Mouse (Mus musculus) thymus, adult 2 months (tissue): ENCODE measurements around the gene Lsamp. TPM values are rescaled to one million over a fixed set of nuclear protein-coding genes. Genes with fewer than 3 reads are reported as not detected.

Source experiments
- DNase-seq: peaks from one replicate; pipeline ENCODE4 v3.0.0; 2021
- H3K27ac ChIP-seq: fragments of 200-500 bp; 2 replicates; pipeline ENCODE4 v1.5.1; 2012; ENCODE audit warnings: low read length, control low read depth; ENCODE audit not compliant: control insufficient read depth, insufficient read depth
- H3K27me3 ChIP-seq: fragments of 200-500 bp; 2 replicates; pipeline ENCODE4 v1.6.1; 2012; ENCODE audit warnings: mild to moderate bottlenecking, low read length, moderate library complexity, mixed read lengths; ENCODE audit not compliant: control insufficient read depth, insufficient read depth
- H3K36me3 ChIP-seq: fragments of 200-500 bp; 2 replicates; pipeline ENCODE4 v1.6.1; 2012; ENCODE audit warnings: mild to moderate bottlenecking, low read length, moderate library complexity; ENCODE audit not compliant: control insufficient read depth, insufficient read depth
- H3K4me1 ChIP-seq: fragments of 200-500 bp; replicated peaks from 2 replicates; pipeline ENCODE4 v1.6.1; 2012; ENCODE audit warnings: low read length; ENCODE audit not compliant: control insufficient read depth, insufficient read depth
- H3K4me3 ChIP-seq: fragments of 200-500 bp; 2 replicates; pipeline ENCODE4 v1.5.1; 2012; ENCODE audit warnings: mild to moderate bottlenecking, low read length, control low read depth, moderate library complexity; ENCODE audit not compliant: control insufficient read depth, insufficient read depth
- CTCF ChIP-seq: fragments of 200-500 bp; IDR thresholded peaks from 2 replicates; pipeline ENCODE4 v1.5.1; 2012; ENCODE audit warnings: mild to moderate bottlenecking, control low read depth, low read length, moderate library complexity, borderline replicate concordance; ENCODE audit not compliant: control insufficient read depth, poor library complexity, insufficient read depth; ENCODE audit errors: extremely low read depth
- POLR2A ChIP-seq: fragments of 200-500 bp; IDR thresholded peaks from 2 replicates; pipeline ENCODE4 v1.6.1; 2012; ENCODE audit warnings: mild to moderate bottlenecking, low read length, control low read depth, moderate library complexity; ENCODE audit not compliant: control insufficient read depth, poor library complexity, insufficient read depth; ENCODE audit errors: extremely low read depth
- WGBS: fragments of 180-500 bp; shearing (Covaris S2); methylation state at CpG from one replicate; pipeline ENCODE4 v1.1.7; 2018; 5-methylcytosine and 5-hydroxymethylcytosine counted together
- polyA plus RNA-seq: library from polyadenylated mRNA; depleted of rRNA; stranded (reverse); fragments of >200 nt; gene quantifications from 2 replicates; pipeline ENCODE4 v1.2.3, GENCODE M21; 2012

Lsamp gene
- polyA plus RNA-seq, 1 experiment, result 0.36 TPM

DNA sequence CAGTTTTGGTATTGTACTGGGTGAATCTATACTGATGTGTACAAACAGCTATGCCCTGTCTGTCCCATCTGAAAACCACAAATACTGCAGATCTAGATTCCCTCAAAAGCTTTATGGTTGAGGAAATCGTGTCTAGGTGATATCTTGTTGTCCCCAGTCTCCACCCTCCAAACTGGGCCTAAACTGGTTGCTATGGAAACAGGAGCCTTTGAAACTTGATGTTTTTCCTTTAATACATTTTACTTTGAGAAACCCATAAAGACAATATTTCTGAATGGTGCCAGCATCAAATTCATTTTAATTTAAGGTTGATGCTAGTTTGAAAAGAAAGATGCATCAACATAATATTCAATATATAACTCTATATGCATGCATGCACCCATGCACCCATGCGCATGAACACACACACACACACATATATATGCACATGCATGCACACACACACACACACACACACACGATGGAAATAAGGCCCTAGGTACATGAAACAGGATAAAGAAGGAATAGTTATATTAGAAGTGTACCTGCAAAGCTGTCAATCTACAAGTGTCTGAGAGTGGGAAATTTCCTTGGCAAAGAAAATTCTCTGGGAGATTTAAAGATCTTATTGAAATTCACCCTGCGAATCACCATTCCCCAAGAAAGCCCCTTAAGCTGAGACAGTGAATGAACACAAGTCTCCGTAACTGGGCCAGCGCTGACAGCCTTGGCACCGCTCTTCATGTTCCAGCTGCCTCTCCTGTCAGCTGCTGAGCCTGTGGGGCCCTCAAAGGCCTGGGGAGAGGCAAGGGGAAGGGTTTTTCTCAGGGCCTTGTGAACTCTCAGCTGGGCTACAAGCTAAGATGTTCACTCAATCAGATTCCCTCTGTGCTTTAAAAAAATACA is 525.2 kb downstream of the Lsamp start:
- DNase-seq, result no peak
- TF ChIP-seq POLR2A, result no peak
- no peak for TF ChIP-seq CTCF

DNA sequence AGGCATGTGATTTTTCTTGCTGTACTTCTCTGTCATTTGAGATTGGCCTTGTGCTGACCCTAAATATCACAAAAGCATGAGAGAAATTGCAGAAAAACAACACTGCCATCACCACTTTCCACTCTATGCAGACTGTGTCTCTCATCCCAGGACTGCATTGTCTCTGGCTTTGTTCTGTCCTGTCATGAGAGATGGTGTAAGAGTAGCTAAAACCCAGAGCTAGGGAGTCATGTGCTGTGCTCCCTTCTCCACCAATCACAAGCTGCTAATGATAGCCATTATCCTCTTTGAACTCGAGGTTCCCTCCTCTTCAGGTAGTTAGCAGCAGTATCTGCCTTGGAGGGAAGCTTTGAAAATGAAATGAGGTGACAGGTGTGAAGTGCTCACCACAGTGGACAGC is 552.6 kb downstream of the Lsamp start:
- TF ChIP-seq POLR2A (no peak), CTCF (no peak)
- no peaks in the 10 kb centered on the region for H3K4me1 ChIP-seq
- 12% methylated on average over 1 of the region's 1 CpGs for WGBS
- no peak for DNase-seq
- H3K27ac ChIP-seq, result no peak overlapping the region
- H3K27me3 ChIP-seq, result no peaks in the 10 kb centered on the region
- no peaks in the 10 kb centered on the region for H3K36me3 ChIP-seq
- no peak overlapping the region for H3K4me3 ChIP-seq

More for the DNA sequence above, 525.2 kb downstream of the Lsamp start:
- Histone ChIP-seq H3K4me1 (no peaks in the 10 kb centered on the region), H3K27ac (no peak overlapping the region), H3K4me3 (no peak overlapping the region), H3K36me3 (no peaks in the 10 kb centered on the region), H3K27me3 (no peaks in the 10 kb centered on the region)
- 89% methylated on average over 7 of the region's 7 CpGs for WGBS

DNA sequence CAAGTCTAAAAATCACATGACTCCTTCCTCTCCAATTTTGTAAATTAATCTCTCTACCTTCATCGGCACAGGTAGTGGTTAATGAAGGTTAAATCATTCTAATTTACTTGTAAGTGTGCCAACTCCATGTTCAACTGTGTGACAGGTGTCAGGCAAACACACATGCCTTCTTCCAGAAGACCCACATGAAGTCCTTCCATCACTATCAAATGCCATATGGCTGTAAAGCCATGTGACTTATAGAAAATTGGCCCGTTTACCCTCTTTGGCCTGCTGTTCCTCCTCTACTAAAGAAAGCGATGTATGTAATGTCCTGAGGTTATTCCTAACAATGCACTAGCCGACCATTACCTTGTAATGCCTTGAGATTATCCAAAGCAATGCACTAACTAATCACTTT is 565.5 kb downstream of the Lsamp start:
- no peak for TF ChIP-seq POLR2A
- no peak for TF ChIP-seq CTCF
- Histone ChIP-seq H3K4me1 (no peaks in the 10 kb centered on the region), H3K36me3 (no peaks in the 10 kb centered on the region), H3K4me3 (no peak overlapping the region), H3K27me3 (no peaks in the 10 kb centered on the region), H3K27ac (no peak overlapping the region)
- no peak for DNase-seq
- WGBS, result 91% methylated on average over 4 of the region's 4 CpGs

DNA sequence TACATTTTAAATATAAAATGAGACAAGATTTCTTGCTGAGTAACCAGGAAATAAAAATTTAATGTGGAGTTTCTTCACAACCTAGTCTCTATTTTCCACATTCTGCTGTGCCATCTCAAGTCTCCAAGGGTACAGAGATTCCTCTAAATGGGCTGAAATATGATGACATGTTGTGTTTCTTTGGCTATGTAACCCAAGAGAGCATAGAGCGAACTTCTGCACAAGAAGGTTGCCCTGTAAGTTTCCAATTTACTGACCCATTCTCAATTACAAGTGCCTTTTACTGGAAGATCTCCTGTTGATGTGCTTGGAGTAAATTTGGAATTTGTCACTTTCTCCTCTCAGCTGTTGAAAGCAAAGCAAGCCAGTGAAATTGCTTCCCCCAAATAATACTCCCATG is 571.4 kb downstream of the Lsamp start:
- Histone ChIP-seq H3K4me1 (no peaks in the 10 kb centered on the region), H3K4me3 (no peak overlapping the region), H3K27me3 (no peaks in the 10 kb centered on the region), H3K27ac (no peak overlapping the region), H3K36me3 (no peaks in the 10 kb centered on the region)
- TF ChIP-seq POLR2A, result no peak
- TF ChIP-seq CTCF, result no peak
- no peak for DNase-seq
- 93% methylated on average over 1 of the region's 1 CpGs for WGBS

DNA sequence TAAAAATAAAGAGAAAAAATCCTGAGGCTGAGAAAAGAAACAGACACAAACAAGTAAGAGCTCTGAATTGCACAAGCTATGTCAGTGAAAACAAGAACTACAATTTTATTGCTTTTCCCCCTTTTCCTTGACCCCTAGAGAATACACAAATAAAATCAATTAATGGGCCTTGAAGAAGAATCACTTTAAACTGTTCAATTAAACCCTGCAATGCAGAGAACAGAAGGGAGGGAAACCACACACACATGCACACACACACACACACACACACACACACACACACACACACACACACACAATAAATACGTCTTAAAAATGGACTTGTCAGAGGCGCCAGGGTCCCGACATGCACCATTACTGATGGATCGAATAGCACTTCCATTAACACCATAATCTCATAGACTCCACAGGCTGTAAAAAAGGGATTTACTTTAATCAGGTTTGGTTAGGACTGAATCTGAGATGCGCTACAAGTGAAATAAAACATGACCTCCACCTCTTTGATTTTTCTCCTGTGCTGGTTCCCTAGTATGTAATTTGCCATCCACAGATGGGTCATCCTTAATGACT is 573.6 kb downstream of the Lsamp start:
- no peak for TF ChIP-seq CTCF
- no peak for TF ChIP-seq POLR2A
- no peak for DNase-seq
- WGBS, result 87% methylated on average over 5 of the region's 5 CpGs
- Histone ChIP-seq H3K36me3 (no peaks in the 10 kb centered on the region), H3K4me1 (no peaks in the 10 kb centered on the region), H3K27me3 (no peaks in the 10 kb centered on the region), H3K27ac (no peak overlapping the region), H3K4me3 (no peak overlapping the region)

DNA sequence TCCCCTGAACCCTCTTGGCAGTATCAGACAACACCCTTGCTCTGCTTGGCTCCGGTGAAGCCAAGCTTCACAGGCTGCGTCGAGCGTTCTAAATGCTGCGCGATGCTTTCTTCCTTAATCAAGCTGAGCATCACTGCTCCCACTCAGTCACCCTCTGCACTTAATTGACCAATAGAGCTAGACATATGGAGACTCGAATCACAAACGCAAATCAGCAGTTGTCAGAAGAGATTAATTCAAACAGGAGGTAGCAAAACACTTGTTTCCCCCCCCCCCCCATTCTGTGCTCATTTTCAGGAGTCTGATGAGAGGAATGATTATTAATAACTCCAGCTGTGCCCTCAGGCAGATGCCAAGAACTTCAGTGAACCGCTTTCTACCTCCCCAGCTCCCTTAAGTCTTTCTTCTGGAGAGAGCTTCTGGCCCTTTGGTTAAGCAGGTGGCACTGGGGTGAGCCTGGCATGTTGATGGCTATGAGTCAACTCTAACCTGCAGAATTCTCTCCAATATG is 583.3 kb downstream of the Lsamp start:
- H3K27ac ChIP-seq, result no peak overlapping the region
- TF ChIP-seq POLR2A (no peak), CTCF (no peak)
- H3K27me3 ChIP-seq, result no peaks in the 10 kb centered on the region
- no peak overlapping the region for H3K4me3 ChIP-seq
- DNase-seq, result no peak
- H3K36me3 ChIP-seq, result no peaks in the 10 kb centered on the region
- no peaks in the 10 kb centered on the region for H3K4me1 ChIP-seq
- 85% methylated on average over 9 of the region's 9 CpGs for WGBS
